Mouse (Mus musculus): ENCODE results near the gene Rps23. TPM values are rescaled to one million over a fixed set of nuclear protein-coding genes. Genes with fewer than 3 reads are reported as not detected.

Gene Rps23
- total RNA-seq (2021) = 100 to 1,000 TPM; 179 to 231 TPM
- long read RNA-seq, experiment 1, transcript Rps23-201 (4 exons, 937 nt) = major isoform, 61 of 63 reads
- long read RNA-seq, experiment 1, partial matches to known transcripts = 1 of 63 reads
- long read RNA-seq, experiment 1, other reads (novel, unspliced or antisense) = 0 of 63 reads
- long read RNA-seq, experiment 2, transcript Rps23-201 (4 exons, 937 nt) = major isoform, 87 of 89 reads
- long read RNA-seq, experiment 2, partial matches to known transcripts = 1 of 89 reads
- long read RNA-seq, experiment 2, other reads (novel, unspliced or antisense) = 0 of 89 reads

- peak within 1 kb of the TSS; percentile 95 for H3K4me3 ChIP-seq
- intact Hi-C loops (cut with DNase I) = loop anchor here (10.0 kb wide), 1 partner anchor 302 kb away; the partner anchor contains the start of gene Atg10
- peak; percentile 93 for DNase-seq
- TF ChIP-seq CTCF (IDR thresholded peaks at IDR 0.05) = no peak
- H3K27ac ChIP-seq = peak within 1 kb of the TSS; percentile 97
Measured at GRCm38 (mm10) chr13:90922751-90923612, at the start of gene Rps23. TSS of gene Rps23 (plus strand) at chr13:90922958.

GRCm38 (mm10) chr13:90881727-90882429 is 40.9 kb upstream of the Rps23 start:
- DNase-seq = no peak
- intact Hi-C loops (cut with DNase I) = no loop called here
- H3K27ac ChIP-seq = no peak overlapping the region
- no peak for TF ChIP-seq CTCF (IDR thresholded peaks at IDR 0.05)
- no peak overlapping the region for H3K4me3 ChIP-seq

- H3K27ac ChIP-seq = no peak overlapping the region
- DNase-seq = no peak
Measured at GRCm38 (mm10) chr13:90885856-90886532, 36.8 kb upstream of the Rps23 start.

GRCm38 (mm10) chr13:90886568-90886983 is 36.2 kb upstream of the Rps23 start:
- TF ChIP-seq CTCF (IDR thresholded peaks at IDR 0.05) = peak; percentile 87
- peak; percentile 70 for DNase-seq
- peak overlapping the region; percentile 55 for H3K27ac ChIP-seq
- intact Hi-C loops (cut with DNase I) = loop anchor here (1.0 to 5.0 kb wide), 4 partner anchors 46 to 1334 kb away; no protein-coding TSS in a partner anchor
- peak overlapping the region; percentile 69 for H3K4me3 ChIP-seq

More at GRCm38 (mm10) chr13:90885856-90886532, 36.8 kb upstream of the Rps23 start:
- intact Hi-C loops (cut with DNase I) = loop anchor here (1.0 to 5.0 kb wide), 4 partner anchors 45 to 1334 kb away; no protein-coding TSS in a partner anchor
- peak overlapping the region; percentile 69 for H3K4me3 ChIP-seq
- no peak for TF ChIP-seq CTCF (IDR thresholded peaks at IDR 0.05)

- Histone ChIP-seq H3K4me3 (no peak overlapping the region), H3K27ac (no peak overlapping the region)
- intact Hi-C loops (cut with DNase I) = no loop called here
- no peak for DNase-seq
- no peak for TF ChIP-seq CTCF (IDR thresholded peaks at IDR 0.05)
Measured at GRCm38 (mm10) chr13:90890111-90890510, 32.6 kb upstream of the Rps23 start.

GRCm38 (mm10) chr13:90894819-90895218 is 27.9 kb upstream of the Rps23 start:
- intact Hi-C loops (cut with DNase I) = no loop called here
- no peak overlapping the region for H3K27ac ChIP-seq
- H3K4me3 ChIP-seq = no peak overlapping the region
- no peak for TF ChIP-seq CTCF (IDR thresholded peaks at IDR 0.05)
- no peak for DNase-seq

- peak; percentile 75 for DNase-seq
- no peak for TF ChIP-seq CTCF (IDR thresholded peaks at IDR 0.05)
- no peak overlapping the region for H3K4me3 ChIP-seq
- H3K27ac ChIP-seq = no peak overlapping the region
- intact Hi-C loops (cut with DNase I) = no loop called here
Measured at GRCm38 (mm10) chr13:90896098-90896497, 26.7 kb upstream of the Rps23 start.

GRCm38 (mm10) chr13:90896821-90897220 is 25.9 kb upstream of the Rps23 start:
- no peak for TF ChIP-seq CTCF (IDR thresholded peaks at IDR 0.05)
- intact Hi-C loops (cut with DNase I) = no loop called here
- Histone ChIP-seq H3K4me3 (no peak overlapping the region), H3K27ac (0 out of 2 replicates have a peak overlapping the region, but pooled peaks have one; percentile 32)
- DNase-seq = peak; percentile 27

- DNase-seq = no peak
- H3K4me3 ChIP-seq = no peak within 1 kb of the TSS
- intact Hi-C loops (cut with DNase I) = no loop called here
- TF ChIP-seq CTCF (IDR thresholded peaks at IDR 0.05) = no peak
- no peak within 1 kb of the TSS for H3K27ac ChIP-seq
Measured at GRCm38 (mm10) chr13:90905176-90905575, 17.6 kb upstream of the Rps23 start, which contains the start of gene Atp6ap1l. TSS of gene Atp6ap1l (minus strand) at chr13:90905355.

- DNase-seq = no peak
- TF ChIP-seq CTCF (IDR thresholded peaks at IDR 0.05) = no peak
- no peak overlapping the region for H3K27ac ChIP-seq
- H3K4me3 ChIP-seq = no peak overlapping the region
- intact Hi-C loops (cut with DNase I) = no loop called here
Measured at GRCm38 (mm10) chr13:90907376-90907775, 15.4 kb upstream of the Rps23 start.

GRCm38 (mm10) chr13:90912760-90913674 is 9.7 kb upstream of the Rps23 start:
- H3K27ac ChIP-seq = no peak overlapping the region
- no peak for DNase-seq
- intact Hi-C loops (cut with DNase I) = no loop called here
- TF ChIP-seq CTCF (IDR thresholded peaks at IDR 0.05) = no peak
- H3K4me3 ChIP-seq = no peak overlapping the region

Data from gastrocnemius, adult 2 months (tissue).